Mouse (Mus musculus) limb, embryonic 14.5 days (tissue): ENCODE results near the gene Eef2k. TPM values are rescaled to one million over a fixed set of nuclear protein-coding genes. Genes with fewer than 3 reads are reported as not detected.

ENCODE experiments used
- ATAC-seq: fragments of 200-750 bp; cut with Nextera tagmentation; 2 replicates; pipeline ENCODE4 v1.8.0; 2017; ENCODE audit warnings: low read depth, moderate number of reproducible peaks, moderate TSS enrichment; ENCODE audit not compliant: low FRiP score
- DNase-seq: peaks from one replicate; pipeline ENCODE4 v3.0.0-alpha.2; 2015; ENCODE audit warnings: low spot score
- H3K27ac ChIP-seq: fragments of 300-500 bp; sonication (generic); replicated peaks from 2 replicates; pipeline ENCODE4 v1.5.1; 2014; ENCODE audit warnings: low read depth, mild to moderate bottlenecking, low read length, moderate library complexity, mixed read lengths
- H3K27me3 ChIP-seq: fragments of 300-500 bp; sonication (generic); 2 replicates; pipeline ENCODE4 v1.6.1; 2014; ENCODE audit warnings: low read length, mixed read lengths; ENCODE audit not compliant: control insufficient read depth, insufficient read depth
- H3K36me3 ChIP-seq: fragments of 300-500 bp; sonication (generic); 2 replicates; pipeline ENCODE4 v1.6.1; 2014; ENCODE audit warnings: mild to moderate bottlenecking, low read length, moderate library complexity, mixed read lengths; ENCODE audit not compliant: control insufficient read depth, insufficient read depth
- H3K4me1 ChIP-seq: fragments of 300-500 bp; sonication (generic); 2 replicates; pipeline ENCODE4 v1.6.1; 2014; ENCODE audit warnings: antibody characterized with exemption, low read length, mixed read lengths; ENCODE audit not compliant: control insufficient read depth, insufficient read depth
- H3K4me2 ChIP-seq: fragments of 300-500 bp; sonication (generic); replicated peaks from 2 replicates; pipeline ENCODE4 v1.6.1; 2014; ENCODE audit warnings: low read depth, mild to moderate bottlenecking, low read length, moderate library complexity; ENCODE audit not compliant: severe bottlenecking
- H3K4me3 ChIP-seq: fragments of 300-500 bp; sonication (generic); replicated peaks from 2 replicates; pipeline ENCODE4 v1.5.1; 2014; ENCODE audit warnings: low read length
- H3K9ac ChIP-seq: fragments of 300-500 bp; sonication (generic); 2 replicates; pipeline ENCODE4 v1.6.1; 2014; ENCODE audit warnings: mild to moderate bottlenecking, low read depth, low read length, moderate library complexity; ENCODE audit not compliant: severe bottlenecking
- H3K9me3 ChIP-seq: fragments of 300-500 bp; sonication (generic); 2 replicates; pipeline ENCODE4 v1.6.1; 2016; ENCODE audit warnings: low read length; ENCODE audit not compliant: control insufficient read depth
- POLR2A ChIP-seq: fragments of 200-500 bp; IDR thresholded peaks from 2 replicates; pipeline ENCODE4 v1.8.0; 2012; ENCODE audit warnings: inconsistent platforms, mild to moderate bottlenecking, moderate library complexity, borderline replicate concordance; ENCODE audit not compliant: insufficient read depth, insufficient read length; ENCODE audit errors: extremely low read depth
- WGBS: fragments of 180-500 bp; shearing (Covaris S2); extraction: QIAGEN DNeasy Blood & Tissue Kit; methylation state at CpG from one replicate; pipeline ENCODE4 v1.1.7; 2014; 5-methylcytosine and 5-hydroxymethylcytosine counted together
- polyA plus RNA-seq, 2 experiments: library from polyadenylated mRNA; depleted of rRNA in 1 of 2; stranded (reverse) in 1 of 2; unstranded in 1 of 2; fragments of >200 nt; fragmentation: Nextera tagmentation in 1 of 2; extraction: Ambion mirVana in 1 of 2; gene quantifications; 2 replicates each; pipeline versions ENCODE4 v1.2.1 to v1.2.3; 2012 to 2014

Gene Eef2k
- polyA plus RNA-seq, 2 experiments = 23.9 to 39.9 TPM

DNA sequence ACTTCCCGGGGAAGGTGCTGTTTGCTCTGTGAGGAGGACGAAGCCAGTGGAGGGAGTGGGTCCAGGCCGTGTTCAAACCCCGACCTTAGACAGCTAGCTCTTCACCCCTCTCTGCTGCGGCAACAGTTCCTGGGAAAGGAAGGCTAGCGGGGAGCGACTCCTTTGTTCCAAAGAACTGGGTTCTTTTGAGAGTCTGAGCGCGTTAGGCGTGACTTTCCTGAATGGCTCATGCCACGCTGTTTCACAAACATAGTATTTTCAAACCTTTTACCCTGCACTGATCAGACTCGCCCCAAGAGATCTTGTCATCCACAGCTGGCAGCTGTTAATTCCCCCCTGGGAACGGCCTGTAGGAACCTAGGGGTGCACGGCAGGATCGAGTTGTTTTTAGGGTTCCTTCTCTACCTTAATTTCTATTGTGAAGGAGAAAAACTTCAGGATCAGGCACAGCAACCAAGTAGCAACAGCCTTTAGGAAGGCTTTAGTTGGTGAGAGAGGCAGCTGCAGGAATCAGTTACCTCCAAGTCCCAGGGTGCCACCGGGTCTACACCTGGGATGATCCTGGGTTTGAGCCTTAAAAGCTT is 1.3 kb downstream of the Eef2k start:
- WGBS = 2% methylated on average over 16 of the region's 16 CpGs
- H3K9ac ChIP-seq = peak overlapping the region; percentile 80
- peak overlapping the region; percentile 77 for H3K4me2 ChIP-seq
- no peak for TF ChIP-seq POLR2A
- DNase-seq (peak; percentile 25), ATAC-seq (peak; percentile 2; the same call in 1 of the 2 replicates)
- H3K9me3 ChIP-seq = no peaks in the 10 kb centered on the region
- peaks cover 14% of the 10 kb centered on the region for H3K36me3 ChIP-seq
- H3K4me3 ChIP-seq = peak overlapping the region; percentile 63
- no peaks in the 10 kb centered on the region for H3K27me3 ChIP-seq
- H3K27ac ChIP-seq = peak overlapping the region; percentile 94
- peaks cover 16% of the 10 kb centered on the region for H3K4me1 ChIP-seq

DNA sequence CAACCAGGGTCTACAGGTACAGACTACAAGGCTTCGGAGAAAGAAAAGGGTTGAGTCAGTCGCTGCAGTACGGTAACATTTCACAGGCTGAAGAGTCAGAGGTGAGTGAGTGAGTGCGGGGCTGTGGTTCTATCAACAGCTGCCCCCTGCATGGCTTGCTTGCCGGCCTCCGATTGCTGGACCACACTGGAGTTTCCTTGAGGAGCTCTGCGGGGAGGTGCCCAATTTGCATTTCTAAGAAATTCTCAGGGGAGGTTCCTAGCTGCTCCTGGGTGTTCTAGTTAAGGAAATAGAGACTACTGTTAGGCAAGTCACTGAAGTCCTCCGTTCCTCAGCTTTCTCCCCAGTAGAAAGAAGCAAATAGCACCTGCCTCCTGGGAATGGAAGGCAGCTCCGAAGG is 2.1 kb downstream of the Eef2k start:
- no peak for TF ChIP-seq POLR2A
- peak overlapping the region; percentile 63 for H3K4me3 ChIP-seq
- 22% methylated on average over 9 of the region's 9 CpGs for WGBS
- ATAC-seq = no peak
- no peaks in the 10 kb centered on the region for H3K9me3 ChIP-seq
- H3K36me3 ChIP-seq = peaks cover 14% of the 10 kb centered on the region
- H3K27ac ChIP-seq = no peak overlapping the region
- no peak for DNase-seq
- H3K9ac ChIP-seq = peak overlapping the region; percentile 80
- peaks cover 16% of the 10 kb centered on the region for H3K4me1 ChIP-seq
- H3K4me2 ChIP-seq = peak overlapping the region; percentile 77
- H3K27me3 ChIP-seq = no peaks in the 10 kb centered on the region

DNA sequence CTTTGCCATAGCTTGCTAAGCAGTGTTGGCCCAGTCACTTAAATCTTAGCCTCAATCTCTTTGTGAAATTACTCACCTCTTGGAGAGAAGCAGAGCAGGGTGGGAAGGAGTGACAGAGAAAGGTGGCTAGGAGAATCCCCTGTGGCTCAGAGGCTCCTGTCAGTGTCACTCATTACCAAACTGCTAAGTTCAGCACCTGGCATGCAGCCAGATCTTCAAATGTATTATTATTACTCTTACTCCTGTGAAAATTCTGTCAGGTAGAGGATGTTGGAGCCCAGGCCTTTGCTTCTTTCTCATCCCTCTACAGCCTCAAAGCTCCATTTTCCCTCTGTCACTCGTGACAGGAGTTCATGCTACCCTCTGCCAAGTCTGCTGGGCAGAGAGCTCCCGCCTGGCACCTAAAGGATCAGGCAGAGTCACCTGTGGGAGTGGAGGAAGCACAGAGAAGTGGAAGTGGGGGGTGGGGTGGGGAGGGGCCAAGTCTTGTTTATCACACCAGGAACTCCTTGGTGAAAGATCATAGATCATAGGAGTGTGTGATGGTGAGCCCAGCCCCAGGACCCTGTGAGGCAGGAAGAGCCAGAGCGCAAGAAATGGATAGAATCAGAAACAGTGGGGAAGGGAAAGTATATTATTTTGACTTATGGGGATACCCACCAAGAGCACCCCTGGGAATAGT is 6.3 kb downstream of the Eef2k start:
- 88% methylated on average over 3 of the region's 3 CpGs for WGBS
- Histone ChIP-seq H3K4me1 (peaks cover 17% of the 10 kb centered on the region), H3K9me3 (no peaks in the 10 kb centered on the region), H3K36me3 (peaks cover 14% of the 10 kb centered on the region), H3K27ac (no peak overlapping the region), H3K4me3 (no peak overlapping the region), H3K27me3 (no peaks in the 10 kb centered on the region), H3K9ac (no peak overlapping the region), H3K4me2 (no peak overlapping the region)
- TF ChIP-seq POLR2A = no peak
- DNase-seq = no peak
- no peak for ATAC-seq

DNA sequence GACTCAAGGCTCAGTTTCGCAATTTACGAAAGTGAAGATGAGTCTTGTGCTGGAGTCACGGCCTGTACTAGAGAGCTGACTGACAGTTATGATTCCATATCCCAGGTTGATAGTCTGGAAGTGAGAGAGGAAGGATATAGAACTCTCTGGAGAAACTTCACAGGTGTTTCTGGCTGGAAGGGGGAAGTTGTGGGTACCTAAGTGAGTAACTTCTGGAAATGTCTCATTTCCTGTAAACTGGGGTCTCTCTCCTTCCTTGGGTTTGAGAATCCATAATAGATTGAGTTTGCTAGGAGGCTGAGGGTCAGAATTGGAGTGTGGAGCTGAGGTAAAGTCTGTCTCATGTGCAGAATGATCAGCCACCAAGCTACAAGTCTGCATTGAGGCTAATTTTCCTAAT is 7.5 kb downstream of the Eef2k start:
- no peaks in the 10 kb centered on the region for H3K27me3 ChIP-seq
- H3K36me3 ChIP-seq = peaks cover 14% of the 10 kb centered on the region
- H3K9me3 ChIP-seq = no peaks in the 10 kb centered on the region
- no peak overlapping the region for H3K4me3 ChIP-seq
- H3K4me1 ChIP-seq = peaks cover 6% of the 10 kb centered on the region; the same call in 1 of the 2 replicates
- H3K27ac ChIP-seq = no peak overlapping the region
- H3K9ac ChIP-seq = no peak overlapping the region
- ATAC-seq (no peak), DNase-seq (no peak)
- TF ChIP-seq POLR2A = no peak
- H3K4me2 ChIP-seq = no peak overlapping the region
- 89% methylated on average over 3 of the region's 3 CpGs for WGBS

DNA sequence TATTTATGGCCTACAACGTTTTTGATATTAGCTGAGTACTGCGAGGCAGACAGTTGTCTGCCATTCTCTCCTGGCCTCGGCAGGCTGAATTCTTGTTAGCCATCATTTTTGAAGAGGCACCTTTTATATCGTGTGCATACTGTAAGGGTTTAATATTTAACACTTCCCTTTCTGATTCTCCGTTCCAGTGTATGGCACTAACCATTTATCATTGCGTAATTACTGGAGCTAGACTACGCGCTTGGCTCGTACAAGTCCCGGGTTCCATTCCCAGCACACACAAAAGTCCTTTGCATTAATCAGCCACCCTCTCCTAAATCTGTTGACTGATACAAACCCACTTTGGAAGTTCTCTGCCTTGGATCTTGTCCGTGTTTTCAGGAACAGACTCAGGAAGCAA is 17.2 kb downstream of the Eef2k start:
- Histone ChIP-seq H3K27me3 (no peaks in the 10 kb centered on the region), H3K4me3 (no peak overlapping the region), H3K4me2 (no peak overlapping the region), H3K9me3 (no peaks in the 10 kb centered on the region), H3K4me1 (peaks cover 25% of the 10 kb centered on the region), H3K36me3 (peaks cover 11% of the 10 kb centered on the region), H3K27ac (no peak overlapping the region), H3K9ac (no peak overlapping the region)
- 85% methylated on average over 11 of the region's 11 CpGs for WGBS
- no peak for TF ChIP-seq POLR2A
- DNase-seq = no peak
- no peak for ATAC-seq
